Comparison of ENCODE assay signal across 8 mouse cellular contexts in genomic region chr7:141394771-141395170, GRCm38 (mm10). TPM values are rescaled to one million over a fixed set of nuclear protein-coding genes. Genes with fewer than 3 reads are reported as not detected.
DNase-seq lines count a peak whose midpoint lies in the region; ATAC-seq and TF ChIP-seq lines count a peak whose summit lies in the region.

No protein-coding gene starts in this region.

- H3K79me2 ChIP-seq in heart, adult 2 months (replicated peaks; ENCODE audit: control insufficient read depth, insufficient read depth, low read length): peaks cover 2% of the 10 kb centered on the region
- peaks cover 38% of the 10 kb centered on the region for H3K79me2 ChIP-seq in C2C12 (ENCODE audit: control insufficient read depth, insufficient read depth)

- H3K79me3 ChIP-seq in C2C12 (ENCODE audit: low read depth): peaks cover 19% of the 10 kb centered on the region

- no peak overlapping the region for H3K27ac ChIP-seq in heart, adult 2 months
- H3K27ac ChIP-seq in embryonic facial prominence, embryonic 14.5 days (replicated peaks; ENCODE audit: low read depth, low read length): no peak overlapping the region

- no peak for TF ChIP-seq EP300 in heart, adult 2 months (IDR thresholded peaks at IDR 0.05; ENCODE audit: insufficient read depth, low read depth, low read length)

- no peaks in the 10 kb centered on the region for H3K27me3 ChIP-seq in heart, adult 2 months (ENCODE audit: control insufficient read depth, insufficient read depth, low read length)
- H3K27me3 ChIP-seq in C2C12 (ENCODE audit: control insufficient read depth, insufficient read depth, insufficient read length): no peaks in the 10 kb centered on the region
- no peaks in the 10 kb centered on the region for H3K27me3 ChIP-seq in embryonic facial prominence, embryonic 14.5 days (replicated peaks; ENCODE audit: control insufficient read depth, insufficient read depth, low read length)

- no peak overlapping the region for H3K4me3 ChIP-seq in heart, adult 2 months
- H3K4me3 ChIP-seq in C2C12 (ENCODE audit: insufficient read depth, poor library complexity, severe bottlenecking): no peak overlapping the region
- no peak overlapping the region for H3K4me3 ChIP-seq in embryonic facial prominence, embryonic 14.5 days (ENCODE audit: low read depth, low read length)

- intact Hi-C loops in heart, adult 2 months (cut with DNase I): loop anchor here (5.0 kb wide), 1 partner anchor 133 kb away; no protein-coding TSS in a partner anchor
- intact Hi-C loops in heart, postnatal 25 days (cut with DNase I): no loop called here

- TF ChIP-seq POLR2A in heart, adult 2 months (IDR thresholded peaks at IDR 0.05; ENCODE audit: insufficient read depth, low read depth, low read length): no peak

- WGBS in heart, adult 2 months: 29% methylated on average over 6 of the region's 6 CpGs
- 11% methylated on average over 6 of the region's 6 CpGs for WGBS in embryonic facial prominence, embryonic 14.5 days

- no peaks in the 10 kb centered on the region for H3K9me3 ChIP-seq in embryonic facial prominence, embryonic 14.5 days (ENCODE audit: control insufficient read depth, low read length)

- peak; percentile 88 for TF ChIP-seq CTCF in heart, adult 2 months (IDR thresholded peaks at IDR 0.05)
- TF ChIP-seq CTCF in C2C12 (IDR thresholded peaks at IDR 0.05; ENCODE audit: control insufficient read depth, insufficient read depth, insufficient read length): peak; percentile 74

- no peak overlapping the region for H3ac ChIP-seq in C2C12 (ENCODE audit: control insufficient read depth, insufficient read length, low read depth)

- H3K36me3 ChIP-seq in heart, adult 2 months (ENCODE audit: control insufficient read depth, insufficient read depth, low read length): no peaks in the 10 kb centered on the region
- H3K36me3 ChIP-seq in C2C12 (ENCODE audit: control insufficient read depth, insufficient read depth): peaks cover 16% of the 10 kb centered on the region
- peaks cover 33% of the 10 kb centered on the region for H3K36me3 ChIP-seq in embryonic facial prominence, embryonic 14.5 days (ENCODE audit: control insufficient read depth, insufficient read depth, low read length)

- H3K4me2 ChIP-seq in embryonic facial prominence, embryonic 14.5 days (ENCODE audit: low read depth, low read length): no peak overlapping the region

- H3K4me1 ChIP-seq in heart, adult 2 months (ENCODE audit: control insufficient read depth, insufficient read depth, low read length): peaks cover 9% of the 10 kb centered on the region
- H3K4me1 ChIP-seq in embryonic facial prominence, embryonic 14.5 days (ENCODE audit: control insufficient read depth, insufficient read depth, low read length): peaks cover 8% of the 10 kb centered on the region

- DNase-seq in heart, adult 2 months: peak; percentile 49 to 67
- DNase-seq in heart, postnatal 25 days (ENCODE audit: low spot score): no peak
- DNase-seq in adrenal gland, postnatal 14 days: peak; percentile 93
- peak; percentile 49 for DNase-seq in embryonic facial prominence, embryonic 14.5 days (ENCODE audit: low spot score)
- DNase-seq in layer of hippocampus, postnatal 10 days (ENCODE audit: low spot score in 2 of 2): peak; percentile 71 to 77
- DNase-seq in testis, postnatal 10 days (ENCODE audit: low spot score): peak; percentile 91

- H3K9ac ChIP-seq in heart, adult 2 months (ENCODE audit: low read depth, low read length): no peak overlapping the region
- no peak overlapping the region for H3K9ac ChIP-seq in embryonic facial prominence, embryonic 14.5 days (ENCODE audit: low read depth, low read length)

- no peak for ATAC-seq in embryonic facial prominence, embryonic 14.5 days (ENCODE audit: low read depth)
- ATAC-seq in megakaryocyte progenitor cell, adult 5-6 weeks (replicated peaks; ENCODE audit: poor library complexity): peak; percentile 23

TF ChIP-seq in C2C12, 6 proteins besides CTCF, POLR2A, EP300 and RAD21:
- TF ChIP-seq USF1 (IDR thresholded peaks at IDR 0.05; ENCODE audit: low read depth): no peak
- no peak for TF ChIP-seq CEBPB (IDR thresholded peaks at IDR 0.05; ENCODE audit: low read depth)
- no peak for TF ChIP-seq FOSL1 (IDR thresholded peaks at IDR 0.05; ENCODE audit: insufficient read depth, low read length, poor library complexity, severe bottlenecking)
- no peak for TF ChIP-seq MYOD1 (IDR thresholded peaks at IDR 0.05; ENCODE audit: control insufficient read depth, insufficient read length, low read depth)
- no peak for TF ChIP-seq MYOG (IDR thresholded peaks at IDR 0.05; ENCODE audit: control insufficient read depth, extremely low read depth, insufficient read length)
- TF ChIP-seq MAX (IDR thresholded peaks at IDR 0.05): no peak
TF ChIP-seq in C2C12: peak in this region for 0.

RNA-seq across cellular contexts. Expression of gene Taldo1, which starts 2.8 kb away (rescaled TPM):
- 100 to 1,000 TPM; 110 to 116 TPM for total RNA-seq in heart, adult 2 months (2021)
- polyA plus RNA-seq in heart, adult 2 months (2012; rRNA removed): 132 and 135 TPM in 2 replicates
- 100 to 1,000 TPM; 124 to 126 TPM for total RNA-seq in heart, postnatal 25 days (2021)
- polyA plus RNA-seq in C2C12 (2012; fragmentation: generic; extraction: Trizol): 252 TPM
- total RNA-seq in adrenal gland, postnatal 14 days (2021): 479 and 481 TPM in 2 replicates
- 248 and 250 TPM in 2 replicates for polyA plus RNA-seq in embryonic facial prominence, embryonic 14.5 days (2014; fragmentation: Nextera tagmentation; extraction: Ambion mirVana)
- 100 to 1,000 TPM; 115 to 126 TPM for total RNA-seq in layer of hippocampus, postnatal 10 days (2021)
- total RNA-seq in megakaryocyte progenitor cell, adult 5-6 weeks (2015): 103 and 117 TPM in 2 replicates
- 508 and 513 TPM in 2 replicates for total RNA-seq in megakaryocyte progenitor cell, adult 5-6 weeks (2017)

RNA-seq across cellular contexts. Expression of gene Gatd1, which starts 19.2 kb away (rescaled TPM):
- total RNA-seq in heart, adult 2 months (2021): 10 to 100 TPM; 13.4 to 14.9 TPM
- polyA plus RNA-seq in heart, adult 2 months (2012; rRNA removed): 23.4 and 29.5 TPM in 2 replicates
- 10 to 100 TPM; 13.8 to 14.2 TPM for total RNA-seq in heart, postnatal 25 days (2021)
- 14.9 TPM for polyA plus RNA-seq in C2C12 (2012; fragmentation: generic; extraction: Trizol)
- total RNA-seq in adrenal gland, postnatal 14 days (2021): 22.5 and 36.2 TPM in 2 replicates
- 37.1 and 51.1 TPM in 2 replicates for polyA plus RNA-seq in embryonic facial prominence, embryonic 14.5 days (2014; fragmentation: Nextera tagmentation; extraction: Ambion mirVana)
- total RNA-seq in layer of hippocampus, postnatal 10 days (2021): 10 to 100 TPM; 34.4 to 39.3 TPM
- total RNA-seq in megakaryocyte progenitor cell, adult 5-6 weeks (2015): 21.9 and 25.9 TPM in 2 replicates
- 13.5 and 16.3 TPM in 2 replicates for total RNA-seq in megakaryocyte progenitor cell, adult 5-6 weeks (2017)

RNA-seq across cellular contexts. Expression of gene Cend1, which starts 34.5 kb away (rescaled TPM):
- 1 to 10 TPM; 1.0 to 1.4 TPM for total RNA-seq in heart, adult 2 months (2021)
- 1.8 and 2.6 TPM in 2 replicates for polyA plus RNA-seq in heart, adult 2 months (2012; rRNA removed)
- total RNA-seq in heart, postnatal 25 days (2021): under 1 TPM; 0.75 to 0.84 TPM
- 2.4 TPM for polyA plus RNA-seq in C2C12 (2012; fragmentation: generic; extraction: Trizol)
- 1.0 and 3.6 TPM in 2 replicates for total RNA-seq in adrenal gland, postnatal 14 days (2021)
- polyA plus RNA-seq in embryonic facial prominence, embryonic 14.5 days (2014; fragmentation: Nextera tagmentation; extraction: Ambion mirVana): 2.8 and 4.5 TPM in 2 replicates
- 100 to 1,000 TPM; 259 to 281 TPM for total RNA-seq in layer of hippocampus, postnatal 10 days (2021)
- not detected in 2 replicates for total RNA-seq in megakaryocyte progenitor cell, adult 5-6 weeks (2015)
- total RNA-seq in megakaryocyte progenitor cell, adult 5-6 weeks (2017): not detected in 2 replicates

RNA-seq across cellular contexts. Expression of gene Slc25a22, which starts 42.9 kb away (rescaled TPM):
- 10 to 100 TPM; 55.8 to 72.6 TPM for total RNA-seq in heart, adult 2 months (2021)
- 85.8 and 88.9 TPM in 2 replicates for polyA plus RNA-seq in heart, adult 2 months (2012; rRNA removed)
- 10 to 100 TPM; 58.8 to 72.6 TPM for total RNA-seq in heart, postnatal 25 days (2021)
- polyA plus RNA-seq in C2C12 (2012; fragmentation: generic; extraction: Trizol): 16.2 TPM
- total RNA-seq in adrenal gland, postnatal 14 days (2021): 87.0 and 91.0 TPM in 2 replicates
- 29.1 and 30.7 TPM in 2 replicates for polyA plus RNA-seq in embryonic facial prominence, embryonic 14.5 days (2014; fragmentation: Nextera tagmentation; extraction: Ambion mirVana)
- 100 to 1,000 TPM; 281 to 341 TPM for total RNA-seq in layer of hippocampus, postnatal 10 days (2021)
- total RNA-seq in megakaryocyte progenitor cell, adult 5-6 weeks (2015): 15.5 and 19.8 TPM in 2 replicates
- 4.4 and 5.3 TPM in 2 replicates for total RNA-seq in megakaryocyte progenitor cell, adult 5-6 weeks (2017)

RNA-seq across cellular contexts. Expression of gene Pidd1, which starts 49.1 kb away (rescaled TPM):
- under 1 TPM; 0.37 to 0.70 TPM for total RNA-seq in heart, adult 2 months (2021)
- 1.8 and 2.0 TPM in 2 replicates for polyA plus RNA-seq in heart, adult 2 months (2012; rRNA removed)
- under 1 TPM; 0.39 to 0.86 TPM for total RNA-seq in heart, postnatal 25 days (2021)
- 9.5 TPM for polyA plus RNA-seq in C2C12 (2012; fragmentation: generic; extraction: Trizol)
- total RNA-seq in adrenal gland, postnatal 14 days (2021): 3.5 and 5.9 TPM in 2 replicates
- polyA plus RNA-seq in embryonic facial prominence, embryonic 14.5 days (2014; fragmentation: Nextera tagmentation; extraction: Ambion mirVana): 7.1 and 7.4 TPM in 2 replicates
- 1 to 10 TPM; 2.1 to 3.8 TPM for total RNA-seq in layer of hippocampus, postnatal 10 days (2021)
- total RNA-seq in megakaryocyte progenitor cell, adult 5-6 weeks (2015): 14.2 and 14.4 TPM in 2 replicates
- total RNA-seq in megakaryocyte progenitor cell, adult 5-6 weeks (2017): 9.7 and 11.2 TPM in 2 replicates

Comparison
In these comparisons a context has a peak if more than half of its experiments do, and no peak if none do; other contexts are left out.
1. RNA of gene Cend1, which starts 34.5 kb away (total RNA-seq): 259 to 281 TPM in layer of hippocampus, postnatal 10 days; 1.0 to 1.4 TPM in heart, adult 2 months, 1.0 to 3.6 TPM in adrenal gland, postnatal 14 days, 0.75 to 0.84 TPM in heart, postnatal 25 days and not detected in megakaryocyte progenitor cell, adult 5-6 weeks; every median in the first group is over 10 times any median in the second.